Mouse (Mus musculus) embryonic fibroblast, embryonic 13.5 days (primary cell): ENCODE measurements around the gene Nek4.

Experiments
- CTCF ChIP-seq: IDR thresholded peaks from 2 replicates; pipeline ENCODE4 v1.5.1; 2011; ENCODE audit warnings: mild to moderate bottlenecking, control low read depth, low read length, moderate library complexity, borderline replicate concordance; ENCODE audit not compliant: insufficient read depth
- POLR2A ChIP-seq: IDR thresholded peaks from 2 replicates; pipeline ENCODE4 v1.6.1; 2011; ENCODE audit warnings: low read depth, mild to moderate bottlenecking, control low read depth, low read length, moderate library complexity

DNA sequence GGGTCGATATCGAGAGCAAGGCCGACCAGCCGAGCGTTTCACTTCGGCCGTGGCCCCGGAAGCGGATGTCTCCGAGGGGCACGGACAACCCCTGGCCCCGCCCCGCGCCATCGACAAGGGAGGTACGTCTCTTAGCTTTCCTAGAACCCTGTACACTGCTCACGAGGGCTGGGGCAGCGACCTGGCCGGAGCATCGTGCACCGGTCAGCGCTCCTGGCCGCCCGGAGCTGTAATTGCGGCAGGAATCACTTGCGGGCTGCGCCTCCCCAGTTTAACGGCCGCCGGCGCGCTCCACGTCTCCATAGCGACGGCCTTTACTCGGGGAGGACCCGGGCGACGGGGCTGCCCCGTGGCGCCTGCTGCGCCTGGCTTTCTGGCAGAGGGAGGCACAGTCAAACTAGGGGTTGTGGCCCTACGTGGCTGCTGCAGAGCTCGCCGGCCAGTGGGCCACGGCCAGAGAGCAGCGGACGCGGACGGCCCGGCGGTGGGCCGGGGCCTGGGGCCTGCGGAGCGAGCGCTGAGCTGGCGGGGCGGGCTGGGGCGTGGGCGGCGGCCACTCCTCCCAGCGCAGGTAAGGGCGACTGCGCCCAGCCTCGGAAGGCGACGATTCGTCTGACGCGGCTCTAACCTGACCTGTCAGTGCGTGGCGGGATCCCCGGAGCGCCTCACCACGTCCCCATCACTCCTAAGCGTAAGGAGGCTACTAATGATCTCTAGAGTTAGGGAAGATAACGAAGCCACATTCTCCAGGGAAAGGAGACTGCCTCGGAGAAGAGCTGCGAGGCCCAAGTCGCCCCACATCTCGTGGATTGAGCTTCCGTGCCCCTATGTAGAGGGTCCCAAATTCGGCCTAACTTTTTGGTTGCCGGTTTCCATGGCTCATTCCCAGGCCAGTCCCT lies 50.4 kb downstream of the Nek4 start, which contains the start of the genes Glt8d1 and Spcs1:
- no peak for TF ChIP-seq CTCF
- TF ChIP-seq POLR2A: peak; percentile 87
